Mouse (Mus musculus) hindbrain, embryonic 15.5 days (tissue): Measurements from ENCODE around the gene Nrxn1. TPM values are rescaled to one million over a fixed set of nuclear protein-coding genes. Genes with fewer than 3 reads are reported as not detected.
A peak's percentile ranks its signal among the peaks of the same experiment; 100 is the strongest.

Experiments
- ATAC-seq: fragments of 200-750 bp; cut with Nextera tagmentation; 2 replicates; pipeline ENCODE4 v1.8.0; 2017; ENCODE audit warnings: low read depth, moderate number of reproducible peaks, moderate TSS enrichment; ENCODE audit not compliant: low FRiP score
- H3K27ac ChIP-seq: fragments of 300-500 bp; sonication (generic); replicated peaks from 2 replicates; pipeline ENCODE4 v1.5.1; 2015; ENCODE audit warnings: mild to moderate bottlenecking, inconsistent platforms
- H3K27me3 ChIP-seq: fragments of 300-500 bp; sonication (generic); 2 replicates; pipeline ENCODE4 v1.6.1; 2015; ENCODE audit warnings: control low read depth, inconsistent platforms
- H3K36me3 ChIP-seq: fragments of 300-500 bp; sonication (generic); 2 replicates; pipeline ENCODE4 v1.6.1; 2015; ENCODE audit warnings: control low read depth, inconsistent platforms
- H3K4me1 ChIP-seq: fragments of 300-500 bp; sonication (generic); replicated peaks from 2 replicates; pipeline ENCODE4 v1.6.1; 2015; ENCODE audit warnings: control low read depth, inconsistent platforms
- H3K4me2 ChIP-seq: fragments of 300-500 bp; sonication (generic); 2 replicates; pipeline ENCODE4 v1.6.1; 2015; ENCODE audit warnings: moderate library complexity, mild to moderate bottlenecking, inconsistent platforms
- H3K4me3 ChIP-seq: fragments of 300-500 bp; sonication (generic); 2 replicates; pipeline ENCODE4 v1.5.1; 2015; ENCODE audit warnings: mild to moderate bottlenecking, inconsistent platforms
- H3K9ac ChIP-seq: fragments of 300-500 bp; sonication (generic); 2 replicates; pipeline ENCODE4 v1.6.1; 2015; ENCODE audit warnings: inconsistent platforms
- H3K9me3 ChIP-seq: fragments of 300-500 bp; sonication (generic); 2 replicates; pipeline ENCODE4 v1.6.1; 2016; ENCODE audit warnings: control low read depth, inconsistent platforms
- WGBS: fragments of 180-500 bp; shearing (Covaris S2); methylation state at CpG from one replicate; pipeline ENCODE4 v1.1.7; 2015; 5-methylcytosine and 5-hydroxymethylcytosine counted together
- polyA plus RNA-seq: library from polyadenylated mRNA; unstranded; fragments of >200 nt; fragmentation: Nextera tagmentation; extraction: Ambion mirVana; gene quantifications from 2 replicates; pipeline ENCODE4 v1.2.1, GENCODE M21; 2015

Gene Nrxn1
- polyA plus RNA-seq: 212 and 241 TPM in 2 replicates

- 0% methylated on average over 1 of the region's 1 CpGs for whole genome bisulfite sequencing
- peaks cover 3% of the 10 kb centered on the region; the same call in 1 of the 2 replicates for H3K9me3 ChIP-seq
Observed at GRCm38 (mm10) chr17:91093042-91093080, at the start of gene Nrxn1. TSS of gene Nrxn1 (minus strand) at chr17:91093071.

DNA sequence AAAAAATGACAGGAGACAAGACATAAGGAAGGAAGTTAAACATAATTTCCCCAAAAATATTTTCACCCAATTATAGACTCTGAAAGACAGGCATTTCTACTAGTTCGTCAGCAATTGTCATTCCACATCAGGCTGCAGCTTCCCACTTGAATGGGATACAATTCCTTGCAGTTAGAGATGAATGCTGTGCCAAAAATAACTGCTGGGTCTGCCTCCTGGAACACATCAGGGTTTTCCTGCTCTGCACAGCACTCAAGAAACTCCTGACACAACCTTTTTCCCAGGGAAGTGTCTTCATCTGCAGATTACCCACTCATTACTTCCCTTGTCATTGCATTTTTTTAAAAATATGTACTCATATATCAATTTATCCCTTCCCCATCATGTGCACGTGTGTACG lies 44.0 kb upstream of the Nrxn1 start:
- H3K9ac ChIP-seq: no peak overlapping the region
- no peak overlapping the region for H3K4me3 ChIP-seq
- H3K9me3 ChIP-seq: no peaks in the 10 kb centered on the region
- no peak for ATAC-seq
- no peaks in the 10 kb centered on the region for H3K4me1 ChIP-seq
- H3K4me2 ChIP-seq: no peak overlapping the region
- H3K27me3 ChIP-seq: no peaks in the 10 kb centered on the region
- no peaks in the 10 kb centered on the region for H3K36me3 ChIP-seq
- WGBS: 79% methylated on average over 3 of the region's 3 CpGs
- no peak overlapping the region for H3K27ac ChIP-seq

More at GRCm38 (mm10) chr17:91093042-91093080, at the start of gene Nrxn1:
- peaks cover 12% of the 10 kb centered on the region for H3K36me3 ChIP-seq
- H3K27me3 ChIP-seq: no peaks in the 10 kb centered on the region
- H3K4me2 ChIP-seq: peak within 1 kb of the TSS; percentile 65
- H3K27ac ChIP-seq: peak within 1 kb of the TSS; percentile 94
- H3K4me1 ChIP-seq: peaks cover 16% of the 10 kb centered on the region
- H3K9ac ChIP-seq: peak within 1 kb of the TSS; percentile 66
- H3K4me3 ChIP-seq: peak within 1 kb of the TSS; percentile 59
- no peak for ATAC-seq

- Histone ChIP-seq H3K27me3 (no peaks in the 10 kb centered on the region), H3K9ac (no peak overlapping the region), H3K27ac (no peak overlapping the region), H3K36me3 (no peaks in the 10 kb centered on the region), H3K9me3 (no peaks in the 10 kb centered on the region), H3K4me3 (no peak overlapping the region), H3K4me2 (no peak overlapping the region), H3K4me1 (no peaks in the 10 kb centered on the region)
- 91% methylated on average over 3 of the region's 3 CpGs for WGBS
- ATAC-seq: no peak
Observed at GRCm38 (mm10) chr17:91112880-91113628, 20.2 kb upstream of the Nrxn1 start.

DNA sequence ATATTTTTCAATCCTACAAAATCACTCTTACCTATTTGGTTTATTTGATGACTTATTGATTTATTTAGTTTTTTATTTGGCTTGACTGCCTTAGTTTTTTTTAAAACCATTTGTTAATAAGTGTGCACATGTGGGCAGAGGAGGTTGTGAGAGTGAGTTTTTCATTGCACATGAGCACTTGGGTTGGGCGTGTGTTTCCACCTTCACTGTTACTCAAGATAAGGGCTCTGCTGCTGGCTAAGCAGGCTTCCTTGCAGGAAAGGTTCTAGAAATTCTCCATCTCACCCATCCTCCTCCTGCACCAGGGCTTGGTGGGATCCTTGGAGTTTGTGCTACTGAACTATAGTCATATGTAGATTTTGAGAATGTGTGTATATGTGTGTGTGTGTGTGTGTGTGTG lies 19.2 kb upstream of the Nrxn1 start:
- no peaks in the 10 kb centered on the region for H3K4me1 ChIP-seq
- H3K4me2 ChIP-seq: no peak overlapping the region
- H3K27ac ChIP-seq: no peak overlapping the region
- no peak overlapping the region for H3K9ac ChIP-seq
- 97% methylated on average over 1 of the region's 1 CpGs for WGBS
- no peak overlapping the region for H3K4me3 ChIP-seq
- H3K36me3 ChIP-seq: no peaks in the 10 kb centered on the region
- ATAC-seq: no peak
- H3K9me3 ChIP-seq: no peaks in the 10 kb centered on the region
- H3K27me3 ChIP-seq: no peaks in the 10 kb centered on the region

DNA sequence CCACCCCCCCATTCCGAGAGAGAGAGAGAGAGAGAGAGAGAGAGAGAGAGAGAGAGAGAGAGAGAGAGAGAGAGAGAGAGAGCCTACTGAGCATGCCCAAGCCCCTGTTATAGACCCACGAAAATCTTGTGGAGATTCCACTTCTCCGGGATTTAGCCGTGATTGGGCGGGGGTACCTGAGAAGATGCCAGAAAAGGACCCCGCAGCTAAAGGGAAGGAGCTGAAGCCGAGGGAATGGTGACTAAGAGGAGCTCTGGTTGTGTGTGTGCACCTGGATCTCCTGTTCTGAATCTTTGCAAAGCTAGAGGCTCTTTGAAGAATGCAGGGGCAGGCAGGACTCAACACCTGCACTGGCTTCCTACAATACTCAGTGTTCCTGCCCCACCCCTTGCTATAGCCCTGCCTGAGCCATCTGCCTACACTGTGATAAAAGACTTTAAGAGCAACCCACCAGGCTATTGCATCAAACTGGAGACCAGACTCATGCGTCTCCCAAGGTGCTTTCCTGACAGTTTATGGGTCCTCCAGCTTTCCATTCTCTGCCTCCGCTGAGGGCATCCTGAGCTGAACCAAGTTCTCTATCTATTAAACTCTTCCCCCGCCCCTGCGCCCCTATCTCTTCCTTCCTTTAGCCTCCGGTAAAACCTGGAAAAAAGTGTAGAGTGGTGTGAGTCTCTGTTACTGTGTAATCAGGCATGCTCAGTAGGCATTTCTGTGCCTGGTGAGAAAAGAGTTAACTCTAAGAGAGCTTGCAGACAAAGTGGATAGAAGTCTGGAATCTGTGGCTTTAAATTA lies 407 bp upstream of the Nrxn1 start:
- peak overlapping the region; percentile 94 for H3K27ac ChIP-seq
- H3K27me3 ChIP-seq: no peaks in the 10 kb centered on the region
- peaks cover 14% of the 10 kb centered on the region for H3K4me1 ChIP-seq
- 21% methylated on average over 12 of the region's 12 CpGs for WGBS
- no peaks in the 10 kb centered on the region for H3K9me3 ChIP-seq
- peak; percentile 89 for ATAC-seq
- peak overlapping the region; percentile 59 for H3K4me3 ChIP-seq
- H3K9ac ChIP-seq: peak overlapping the region; percentile 66
- peak overlapping the region; percentile 65 for H3K4me2 ChIP-seq
- H3K36me3 ChIP-seq: peaks cover 8% of the 10 kb centered on the region

DNA sequence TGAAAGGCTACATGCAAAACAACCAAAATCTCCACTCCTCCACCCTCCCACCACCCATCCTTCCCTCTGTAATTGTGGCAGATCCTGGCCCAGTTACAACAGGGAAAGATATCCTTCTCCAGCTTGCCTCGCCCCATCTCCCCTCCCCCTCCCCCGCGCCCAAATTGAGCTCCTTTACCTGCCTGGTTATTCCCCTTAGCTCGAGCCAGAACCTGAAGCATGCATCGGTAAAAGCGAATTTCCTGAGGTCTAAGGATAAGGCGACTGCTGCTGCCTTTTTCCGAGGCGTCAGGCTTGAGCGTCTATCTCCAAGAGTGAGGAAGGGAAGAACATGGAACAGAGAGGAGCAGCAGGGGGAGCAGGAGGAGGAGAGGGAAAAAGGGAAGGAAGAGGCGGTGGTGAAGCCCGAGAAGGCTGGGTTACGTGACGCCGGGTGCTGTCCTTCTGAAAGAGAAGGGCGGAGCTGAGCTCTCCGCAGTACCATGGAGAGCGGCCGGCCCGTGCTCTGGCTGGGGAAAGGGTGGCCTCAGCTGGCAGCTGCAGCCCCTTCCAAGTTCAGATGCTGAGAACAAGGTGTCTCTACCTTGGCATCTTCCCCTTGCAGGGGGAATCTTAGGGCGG lies 340 bp downstream of the Nrxn1 start:
- Histone ChIP-seq H3K4me1 (peaks cover 19% of the 10 kb centered on the region), H3K9ac (peak overlapping the region; percentile 66), H3K4me3 (peak overlapping the region; percentile 59), H3K27me3 (no peaks in the 10 kb centered on the region), H3K9me3 (peaks cover 3% of the 10 kb centered on the region; the same call in 1 of the 2 replicates), H3K36me3 (peaks cover 15% of the 10 kb centered on the region), H3K4me2 (peak overlapping the region; percentile 65), H3K27ac (peak overlapping the region; percentile 94)
- peak; percentile 95 for ATAC-seq
- WGBS: 0% methylated on average over 21 of the region's 21 CpGs

GRCm38 (mm10) chr17:91090631-91091030 lies 2.2 kb downstream of the Nrxn1 start:
- Histone ChIP-seq H3K9ac (peak overlapping the region; percentile 48), H3K4me1 (peaks cover 29% of the 10 kb centered on the region), H3K27me3 (no peaks in the 10 kb centered on the region), H3K4me2 (peak overlapping the region; percentile 65), H3K36me3 (peaks cover 21% of the 10 kb centered on the region), H3K4me3 (peak overlapping the region; percentile 59), H3K9me3 (peaks cover 3% of the 10 kb centered on the region; the same call in 1 of the 2 replicates), H3K27ac (peak overlapping the region; percentile 73)
- no peak for ATAC-seq
- WGBS: 62% methylated on average over 1 of the region's 1 CpGs

DNA sequence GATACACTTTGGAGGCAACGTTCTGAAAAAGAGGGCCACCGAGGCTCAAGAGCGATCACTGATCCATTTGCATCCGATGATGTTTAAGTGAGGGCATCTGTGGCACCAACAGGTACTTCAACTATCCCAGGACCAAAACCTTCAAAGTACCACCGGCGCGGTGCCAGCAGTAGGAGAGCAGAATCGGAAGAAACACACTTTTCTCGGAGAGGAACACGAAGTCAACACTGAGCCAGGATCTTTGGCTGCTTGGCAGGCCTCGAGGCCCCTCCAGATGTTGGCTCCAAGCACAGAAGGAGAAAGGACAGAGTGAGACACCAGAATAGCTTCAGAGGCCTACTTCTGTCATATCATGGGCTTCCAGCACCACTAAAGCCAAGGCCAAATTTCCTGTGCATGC lies 3.9 kb downstream of the Nrxn1 start:
- Histone ChIP-seq H3K27ac (no peak overlapping the region), H3K4me2 (peak overlapping the region; percentile 58), H3K4me3 (no peak overlapping the region), H3K4me1 (peaks cover 32% of the 10 kb centered on the region), H3K27me3 (no peaks in the 10 kb centered on the region), H3K9ac (no peak overlapping the region), H3K9me3 (peaks cover 3% of the 10 kb centered on the region; the same call in 1 of the 2 replicates), H3K36me3 (peaks cover 21% of the 10 kb centered on the region)
- 83% methylated on average over 11 of the region's 11 CpGs for WGBS
- no peak for ATAC-seq

DNA sequence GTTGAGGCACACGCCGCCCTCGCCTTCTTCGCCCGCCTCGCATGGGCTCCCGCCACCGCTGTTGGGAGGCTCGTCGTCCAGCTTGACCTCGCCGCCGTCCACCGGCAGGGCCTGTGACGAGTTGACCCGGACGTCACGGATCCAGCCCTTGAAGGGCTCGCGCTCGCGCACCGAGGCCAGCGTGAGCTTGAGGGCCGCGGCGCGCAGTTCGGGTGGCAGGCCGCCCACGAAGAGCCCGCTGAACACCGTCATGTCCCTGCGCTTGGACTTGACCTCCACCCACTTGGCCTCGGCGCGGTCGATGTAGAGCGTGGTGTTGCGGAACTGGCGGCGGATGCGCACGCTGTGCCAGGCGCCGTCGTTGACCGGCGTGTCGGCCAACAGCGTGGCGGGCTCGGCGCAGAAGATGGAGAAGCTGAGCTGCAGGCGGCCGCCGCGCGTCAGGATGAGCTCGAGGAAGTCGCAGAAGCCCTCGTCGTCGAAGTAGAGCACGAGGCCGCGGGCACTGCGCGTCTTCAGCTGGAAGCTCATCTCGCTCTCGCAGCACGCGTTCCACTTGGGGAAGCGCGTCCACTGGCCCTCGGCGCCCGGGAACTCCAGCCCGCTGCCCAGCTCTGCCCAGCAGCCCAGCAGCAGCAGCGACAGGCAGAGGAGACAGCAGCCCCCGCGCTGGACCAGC lies 4.7 kb downstream of the Nrxn1 start:
- H3K4me3 ChIP-seq: 0 out of 2 replicates have a peak overlapping the region, but pooled peaks have one; percentile 7
- H3K36me3 ChIP-seq: peaks cover 21% of the 10 kb centered on the region
- H3K27me3 ChIP-seq: no peaks in the 10 kb centered on the region
- peaks cover 3% of the 10 kb centered on the region; the same call in 1 of the 2 replicates for H3K9me3 ChIP-seq
- H3K4me2 ChIP-seq: peak overlapping the region; percentile 58
- ATAC-seq: no peak
- WGBS: 76% methylated on average over 82 of the region's 82 CpGs
- no peak overlapping the region for H3K27ac ChIP-seq
- H3K4me1 ChIP-seq: peaks cover 34% of the 10 kb centered on the region
- H3K9ac ChIP-seq: no peak overlapping the region

DNA sequence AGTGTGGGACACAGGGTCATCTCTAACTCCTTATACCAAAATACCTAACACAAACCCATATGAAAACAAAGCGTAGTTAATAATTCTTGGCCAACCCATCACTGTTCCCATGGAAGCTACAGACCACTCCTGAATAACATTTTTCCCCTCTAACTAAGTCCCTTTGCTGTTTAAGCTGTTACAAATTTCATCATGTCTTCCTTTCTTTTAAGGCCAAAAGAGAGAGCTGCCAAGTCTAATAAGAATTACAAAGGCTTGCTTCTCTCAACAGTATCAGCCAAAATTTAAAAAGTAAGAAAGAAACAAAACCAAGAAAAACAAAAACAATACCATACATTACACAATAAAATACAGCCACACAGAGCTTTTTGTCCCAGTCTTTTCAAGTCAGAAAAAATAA lies 6.5 kb downstream of the Nrxn1 start:
- 51% methylated on average over 1 of the region's 1 CpGs for WGBS
- Histone ChIP-seq H3K4me2 (peak overlapping the region; percentile 58), H3K27ac (0 out of 2 replicates have a peak overlapping the region, but pooled peaks have one; percentile 20), H3K4me1 (peaks cover 36% of the 10 kb centered on the region), H3K27me3 (no peaks in the 10 kb centered on the region), H3K9ac (0 out of 2 replicates have a peak overlapping the region, but pooled peaks have one; percentile 10), H3K36me3 (peaks cover 21% of the 10 kb centered on the region), H3K4me3 (peak overlapping the region; percentile 34), H3K9me3 (peaks cover 3% of the 10 kb centered on the region; the same call in 1 of the 2 replicates)
- ATAC-seq: no peak

DNA sequence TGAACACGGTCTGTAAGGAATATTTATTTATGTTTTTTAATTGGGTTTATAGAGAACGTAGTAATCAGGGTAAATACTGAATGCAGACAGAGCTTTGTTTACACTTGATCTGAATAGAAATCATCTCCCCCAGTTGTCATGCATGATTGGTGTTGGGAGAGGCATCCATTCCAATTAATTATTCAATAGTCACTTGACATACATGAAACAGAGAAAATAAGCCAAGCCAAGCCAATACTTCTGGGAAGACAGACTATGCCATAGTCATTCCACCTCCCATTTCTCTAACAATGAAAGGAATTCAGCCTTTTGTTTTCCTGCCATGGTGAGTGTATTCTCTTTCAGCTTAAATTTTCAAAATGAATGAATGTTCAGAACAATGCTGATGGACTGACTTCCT lies 7.5 kb downstream of the Nrxn1 start:
- Histone ChIP-seq H3K9ac (no peak overlapping the region), H3K4me1 (peaks cover 36% of the 10 kb centered on the region), H3K4me3 (peak overlapping the region; percentile 29), H3K27ac (no peak overlapping the region), H3K27me3 (no peaks in the 10 kb centered on the region), H3K4me2 (peak overlapping the region; percentile 53), H3K9me3 (peaks cover 3% of the 10 kb centered on the region; the same call in 1 of the 2 replicates), H3K36me3 (peaks cover 21% of the 10 kb centered on the region)
- 42% methylated on average over 2 of the region's 2 CpGs for WGBS
- no peak for ATAC-seq

DNA sequence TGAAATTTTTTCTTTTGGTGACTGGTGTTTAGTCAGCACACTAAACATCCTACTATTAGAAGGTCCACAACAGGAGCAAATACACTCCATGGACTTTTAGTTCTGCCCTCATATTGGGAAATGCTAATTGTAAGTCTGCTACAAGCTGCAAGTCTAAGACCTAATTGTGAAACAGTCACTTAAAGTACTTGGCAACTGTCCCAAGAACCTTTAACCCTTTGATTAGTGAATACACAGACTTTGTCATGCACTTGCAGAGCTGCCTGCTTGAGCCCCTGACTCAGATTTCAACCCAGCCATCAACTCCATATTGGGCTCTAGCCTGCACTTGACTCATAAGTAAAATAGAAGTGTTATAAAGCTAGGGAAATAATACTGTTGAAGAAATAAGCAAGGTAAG lies 13.8 kb downstream of the Nrxn1 start:
- Histone ChIP-seq H3K9me3 (no peaks in the 10 kb centered on the region), H3K36me3 (no peaks in the 10 kb centered on the region), H3K4me2 (no peak overlapping the region), H3K27ac (no peak overlapping the region), H3K9ac (no peak overlapping the region), H3K4me3 (no peak overlapping the region), H3K27me3 (no peaks in the 10 kb centered on the region), H3K4me1 (peaks cover 7% of the 10 kb centered on the region; the same call in 1 of the 2 replicates)
- ATAC-seq: no peak
